9 mouse cellular contexts compared by ENCODE assay signal in the genomic region with DNA sequence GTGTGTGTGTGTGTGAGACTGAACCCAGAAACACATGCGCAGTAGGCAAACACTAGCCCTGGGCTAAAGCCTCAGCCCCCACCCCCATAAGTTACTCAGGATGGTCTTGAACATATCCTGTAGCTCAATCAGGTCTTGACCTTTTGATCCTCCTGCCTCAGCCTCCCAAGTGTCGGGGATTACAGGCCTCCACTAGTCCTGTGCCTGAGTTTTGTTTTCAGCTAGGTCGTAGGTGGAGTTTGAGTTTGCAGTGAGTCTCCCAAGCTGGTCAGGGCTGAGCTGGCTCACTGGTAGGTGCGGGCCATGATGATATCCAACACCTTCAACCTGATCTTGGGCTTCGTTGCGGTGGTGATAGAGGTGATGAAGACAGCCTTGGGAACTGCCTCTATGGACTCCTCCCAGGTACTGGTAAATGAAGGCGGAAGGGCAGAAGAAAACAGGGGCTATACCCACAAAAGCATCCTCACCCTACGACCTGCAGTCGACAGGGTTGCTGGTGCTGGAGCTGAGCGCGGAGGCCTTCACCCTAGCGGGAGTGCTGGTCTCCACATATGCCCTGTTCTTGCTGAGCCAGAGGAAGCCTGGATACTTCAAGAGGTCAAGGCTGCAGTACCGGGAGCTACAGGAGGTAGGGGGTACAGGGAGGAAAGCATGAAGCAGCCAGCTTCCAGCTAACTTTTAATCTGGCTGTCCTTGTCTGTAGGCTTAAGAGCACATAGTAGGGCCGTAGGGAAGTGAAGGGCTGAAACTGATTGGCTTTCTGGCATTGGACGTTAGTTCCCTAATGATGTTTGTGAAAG. TPM values are rescaled to one million over a fixed set of nuclear protein-coding genes. Genes with fewer than 3 reads are reported as not detected.
DNase-seq lines count a peak whose midpoint lies in the region; ATAC-seq and TF ChIP-seq lines count a peak whose summit lies in the region.
"Had no signal": no experiment of that assay in that cellular context is flagged by ENCODE, and none has a peak within 500 bp of the region (broad histone marks: within the 10 kb centered on the region; RNA-seq: fewer than 3 reads in every experiment).

No protein-coding gene starts in this region.

- H3K27ac ChIP-seq in ES-Bruce4 (ENCODE audit: insufficient read depth, low read length) = peak overlapping the region; percentile 71
- peak overlapping the region; percentile 99; the same call in 1 of the 2 replicates for H3K27ac ChIP-seq in forebrain, postnatal 0 days (ENCODE audit: low read depth, low read length)
- no peak overlapping the region for H3K27ac ChIP-seq in liver, postnatal 0 days (ENCODE audit: low read depth)

- peak overlapping the region; percentile 91 for H3K9ac ChIP-seq in ES-Bruce4 (ENCODE audit: low read depth, poor library complexity, severe bottlenecking)
- H3K9ac ChIP-seq in forebrain, postnatal 0 days = peak overlapping the region; percentile 93; the same call in 1 of the 2 replicates
- no peak overlapping the region for H3K9ac ChIP-seq in liver, postnatal 0 days (replicated peaks)

- DNase-seq in heart, adult 11 months = peak; percentile 95
- DNase-seq in heart, postnatal 36 days = no peak
- DNase-seq in forebrain, postnatal 0 days = no peak
- DNase-seq in liver, postnatal 0 days = no peak
- no peak for DNase-seq in right cerebral cortex, postnatal 14 days
- DNase-seq in urinary bladder, postnatal 36 days (ENCODE audit: low spot score in 2 of 2) = no peak

- no peak for ATAC-seq in forebrain, postnatal 0 days
- ATAC-seq in liver, postnatal 0 days = no peak
- no peak for ATAC-seq in monocyte, adult 5-6 weeks (replicated peaks; ENCODE audit: insufficient number of reproducible peaks, low FRiP score, low TSS enrichment, poor library complexity, severe bottlenecking)

- no peaks in the 10 kb centered on the region for H3K36me3 ChIP-seq in ES-Bruce4 (ENCODE audit: control insufficient read depth, insufficient read depth, low read length, poor library complexity, severe bottlenecking)
- no peaks in the 10 kb centered on the region for H3K36me3 ChIP-seq in forebrain, postnatal 0 days (ENCODE audit: insufficient read depth)
- 0 out of 2 replicates have a peak, but pooled peaks cover 4% of the 10 kb centered on the region for H3K36me3 ChIP-seq in liver, postnatal 0 days (replicated peaks; ENCODE audit: insufficient read depth, low read length)

- H3K4me2 ChIP-seq in forebrain, postnatal 0 days (ENCODE audit: low read depth) = peak overlapping the region; percentile 77
- H3K4me2 ChIP-seq in liver, postnatal 0 days (ENCODE audit: low read depth, low read length) = peak overlapping the region; percentile 74

- peaks cover 8% of the 10 kb centered on the region for H3K4me1 ChIP-seq in ES-Bruce4 (ENCODE audit: control insufficient read depth, insufficient read depth, low read length)
- H3K4me1 ChIP-seq in forebrain, postnatal 0 days (ENCODE audit: insufficient read depth) = peaks cover 15% of the 10 kb centered on the region; the same call in 1 of the 2 replicates
- peaks cover 48% of the 10 kb centered on the region for H3K4me1 ChIP-seq in liver, postnatal 0 days (ENCODE audit: insufficient read depth)

- no peak for TF ChIP-seq POLR2A in ES-Bruce4 (IDR thresholded peaks at IDR 0.05; ENCODE audit: insufficient read depth, low read length)

- no peaks in the 10 kb centered on the region for H3K9me3 ChIP-seq in ES-Bruce4 (replicated peaks; ENCODE audit: control insufficient read depth, insufficient read depth, low read length, poor library complexity, severe bottlenecking)
- no peaks in the 10 kb centered on the region for H3K9me3 ChIP-seq in forebrain, postnatal 0 days (ENCODE audit: low read length)
- H3K9me3 ChIP-seq in liver, postnatal 0 days (ENCODE audit: low read length) = no peaks in the 10 kb centered on the region

- TF ChIP-seq CTCF in ES-Bruce4 (IDR thresholded peaks at IDR 0.05; ENCODE audit: low read depth, low read length) = no peak
- TF ChIP-seq CTCF in forebrain, postnatal 0 days (IDR thresholded peaks at IDR 0.05; ENCODE audit: low read depth) = no peak
- TF ChIP-seq CTCF in liver, postnatal 0 days (IDR thresholded peaks at IDR 0.05; ENCODE audit: low read depth) = no peak

- no peak for TF ChIP-seq EP300 in ES-Bruce4 (IDR thresholded peaks at IDR 0.05; ENCODE audit: insufficient read depth, low read depth, low read length)
- no peak for TF ChIP-seq EP300 in liver, postnatal 0 days (IDR thresholded peaks at IDR 0.05; ENCODE audit: low read depth)

- intact Hi-C loops in heart, postnatal 36 days (cut with DNase I) = no loop called here

- H3K27me3 ChIP-seq in ES-Bruce4 (ENCODE audit: control insufficient read depth, insufficient read depth, low read length, poor library complexity, severe bottlenecking) = no peaks in the 10 kb centered on the region
- no peaks in the 10 kb centered on the region for H3K27me3 ChIP-seq in forebrain, postnatal 0 days (ENCODE audit: insufficient read depth, low read length)
- no peaks in the 10 kb centered on the region for H3K27me3 ChIP-seq in liver, postnatal 0 days (ENCODE audit: insufficient read depth, low read length)

- 85% methylated on average over 15 of the region's 15 CpGs for whole genome bisulfite sequencing in forebrain, postnatal 0 days
- WGBS in liver, postnatal 0 days (ENCODE audit: insufficient replicate concordance) = 82% methylated on average over 15 of the region's 15 CpGs

- H3K4me3 ChIP-seq in ES-Bruce4 (ENCODE audit: low read depth, low read length) = peak overlapping the region; percentile 57
- 0 out of 2 replicates have a peak overlapping the region, but pooled peaks have one; percentile 76 for H3K4me3 ChIP-seq in forebrain, postnatal 0 days (ENCODE audit: low read depth, low read length)
- H3K4me3 ChIP-seq in liver, postnatal 0 days (ENCODE audit: low read depth, low read length) = no peak overlapping the region

RNA-seq across cellular contexts. Expression of a gene that starts 2.1 kb away (rescaled TPM):
- total RNA-seq in heart, postnatal 36 days (2021) = 10 to 100 TPM; 27.8 to 31.7 TPM
- polyA plus RNA-seq in ES-Bruce4 (2011; ENCODE audit: insufficient read depth, insufficient read length, low read depth, missing spikeins) = 64.5 and 69.1 TPM in 2 replicates
- total RNA-seq in forebrain, postnatal 0 days (2014; rRNA removed) = 37.2 and 51.4 TPM in 2 replicates
- polyA plus RNA-seq in forebrain, postnatal 0 days (2015; fragmentation: Nextera tagmentation; extraction: Ambion mirVana) = 16.6 and 19.8 TPM in 2 replicates
- polyA plus RNA-seq in liver, postnatal 0 days (2015; fragmentation: Nextera tagmentation; extraction: Ambion mirVana) = 8.8 and 9.0 TPM in 2 replicates
- 7.1 to 11.0 TPM (median 8.5 TPM) in 3 replicates for total RNA-seq in monocyte, adult 5-6 weeks (2017)

RNA-seq across cellular contexts. Expression of a gene that starts 3.0 kb away (rescaled TPM):
- 1 to 10 TPM; 2.1 to 2.3 TPM for total RNA-seq in heart, postnatal 36 days (2021)
- polyA plus RNA-seq in ES-Bruce4 (2011; ENCODE audit: insufficient read depth, insufficient read length, low read depth, missing spikeins) = 1.3 and 1.9 TPM in 2 replicates
- 0.38 TPM in 1 of 2 replicates, not detected in the other for total RNA-seq in forebrain, postnatal 0 days (2014; rRNA removed)
- polyA plus RNA-seq in forebrain, postnatal 0 days (2015; fragmentation: Nextera tagmentation; extraction: Ambion mirVana) = 0.67 TPM in 1 of 2 replicates, not detected in the other
- 0.23 and 0.31 TPM in 2 replicates for polyA plus RNA-seq in liver, postnatal 0 days (2015; fragmentation: Nextera tagmentation; extraction: Ambion mirVana)
- 0.97 TPM in 1 of 3 replicates, not detected in the others for total RNA-seq in monocyte, adult 5-6 weeks (2017)
- total RNA-seq: hematopoietic stem cell, adult 5-6 weeks had no signal

RNA-seq across cellular contexts. Expression of a gene that starts 23.8 kb away (rescaled TPM):
- not detected for total RNA-seq in heart, postnatal 36 days (2021)
- not detected in 2 replicates for polyA plus RNA-seq in ES-Bruce4 (2011; ENCODE audit: insufficient read depth, insufficient read length, low read depth, missing spikeins)
- total RNA-seq in forebrain, postnatal 0 days (2014; rRNA removed) = not detected in 2 replicates
- polyA plus RNA-seq in forebrain, postnatal 0 days (2015; fragmentation: Nextera tagmentation; extraction: Ambion mirVana) = not detected in 2 replicates
- not detected in 2 replicates for polyA plus RNA-seq in liver, postnatal 0 days (2015; fragmentation: Nextera tagmentation; extraction: Ambion mirVana)
- total RNA-seq in monocyte, adult 5-6 weeks (2017) = not detected in 3 replicates
- total RNA-seq: hematopoietic stem cell, adult 5-6 weeks had no signal

RNA-seq across cellular contexts. Expression of a gene that starts 33.9 kb away (rescaled TPM):
- 10 to 100 TPM; 30.3 to 34.7 TPM for total RNA-seq in heart, postnatal 36 days (2021)
- polyA plus RNA-seq in ES-Bruce4 (2011; ENCODE audit: insufficient read depth, insufficient read length, low read depth, missing spikeins) = 20.5 and 24.8 TPM in 2 replicates
- 61.6 and 84.6 TPM in 2 replicates for total RNA-seq in forebrain, postnatal 0 days (2014; rRNA removed)
- polyA plus RNA-seq in forebrain, postnatal 0 days (2015; fragmentation: Nextera tagmentation; extraction: Ambion mirVana) = 27.3 and 46.8 TPM in 2 replicates
- polyA plus RNA-seq in liver, postnatal 0 days (2015; fragmentation: Nextera tagmentation; extraction: Ambion mirVana) = 5.8 and 7.2 TPM in 2 replicates
- total RNA-seq in monocyte, adult 5-6 weeks (2017) = 2.5 to 9.0 TPM (median 3.2 TPM) in 3 replicates
